Mouse (Mus musculus) macrophage (primary cell): ENCODE data around the gene Ttc39a. TPM values are rescaled to one million over a fixed set of nuclear protein-coding genes. Genes with fewer than 3 reads are reported as not detected.
"Not testable (repeated sequence)": the region's sequence is repeated elsewhere in the genome, so short reads cannot be mapped to it uniquely, and the experiment has no call there.

ENCODE experiments used
- H3K27ac ChIP-seq: fragments of 350-480 bp; formaldehyde crosslinking; 2 replicates; pipeline ENCODE4 v1.9.0; 2021
- H3K36me3 ChIP-seq: fragments of 350-480 bp; formaldehyde crosslinking; 2 replicates; pipeline ENCODE4 v1.9.0; 2021; ENCODE audit errors: inconsistent target
- H3K4me3 ChIP-seq: fragments of 350-480 bp; formaldehyde crosslinking; 2 replicates; pipeline ENCODE4 v1.9.0; 2021; ENCODE audit errors: inconsistent target
- H3K79me2 ChIP-seq: fragments of 350-480 bp; formaldehyde crosslinking; 2 replicates; pipeline ENCODE4 v1.9.0; 2021; ENCODE audit errors: inconsistent target
- WGBS: methylation state at CpG from one replicate; pipeline ENCODE4 v1.1.7; 2026; ENCODE audit warnings: inconsistent platforms; ENCODE audit not compliant: missing documents; 5-methylcytosine and 5-hydroxymethylcytosine counted together
- polyA plus RNA-seq: library from polyadenylated mRNA; stranded (reverse); fragments of 250-400 nt; gene quantifications from 3 replicates; pipeline ENCODE4 v1.2.4, GENCODE M21; 2018; ENCODE audit warnings: inconsistent platforms
- total RNA-seq, 78 experiments: library from RNA; depleted of rRNA; stranded (reverse); fragments of 250-400 nt; gene quantifications; 1 replicate in 9 of 78; 2 replicates in 24 of 78; 3 replicates in 43 of 78; 4 replicates in 2 of 78; pipeline ENCODE4 v1.2.4; 2018; ENCODE audit warnings: inconsistent platforms in 56 of 78

Gene Ttc39a
- 10 to 100 TPM in 25 of 26 experiments, 1 to 10 TPM in 1; 9.5 to 66.3 (median 34.0) TPM for total RNA-seq (2018; cell fraction: chromatin; rRNA removed)
- 10 to 100 TPM in 8 of 26 experiments, 1 to 10 TPM in 18; 3.5 to 14.9 (median 7.1) TPM for total RNA-seq (2018; cell fraction: cytosol; rRNA removed)
- 10 to 100 TPM in 21 of 26 experiments, 1 to 10 TPM in 5; 6.4 to 27.7 (median 15.8) TPM for total RNA-seq (2018; cell fraction: nucleus; rRNA removed)
- polyA plus RNA-seq, result 3.5 to 7.7 TPM (median 5.7 TPM) in 3 replicates

DNA sequence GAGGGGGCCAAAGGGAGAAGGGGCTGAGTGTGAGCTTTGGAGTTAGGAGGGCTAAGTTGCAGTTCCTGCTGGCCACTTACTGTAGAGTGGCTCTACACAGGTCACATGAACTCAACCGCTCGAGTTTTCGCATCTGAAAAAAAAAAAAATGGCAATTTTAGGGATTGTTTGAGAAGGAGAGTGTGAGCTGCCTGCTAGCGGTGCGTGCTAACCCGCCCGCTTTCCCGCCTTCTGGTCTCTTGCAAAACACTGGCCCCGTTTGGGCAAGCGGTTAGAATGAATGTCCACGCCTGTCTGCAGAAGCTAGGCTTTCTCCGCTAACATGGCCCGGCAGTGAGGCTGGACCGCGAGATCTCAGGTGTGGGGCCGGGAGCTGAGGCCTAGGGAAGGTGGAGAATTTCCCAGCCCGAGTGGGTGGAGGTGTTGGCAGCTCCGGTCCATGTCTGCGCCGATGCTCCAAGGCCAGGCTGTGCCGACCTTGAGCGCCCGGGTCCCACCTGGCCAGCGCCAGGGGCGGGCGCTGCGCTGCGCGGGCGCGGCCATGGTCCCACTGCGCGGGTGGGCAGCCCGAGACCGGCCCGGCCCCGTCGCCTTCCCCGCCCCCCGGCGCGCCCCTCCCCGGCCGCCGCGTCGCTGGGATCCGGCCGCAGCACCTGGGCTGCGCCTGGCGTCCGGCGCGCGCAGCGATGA lies at the start of gene Ttc39a:
Gene Ttc39a (plus strand): TSS at position 138 of the 690 bp plus-strand sequence.
- Histone ChIP-seq H3K79me2 (no peaks in the 10 kb centered on the region), H3K27ac (peak within 1 kb of the TSS; percentile 89), H3K4me3 (peak within 1 kb of the TSS; percentile 54), H3K36me3 (no peaks in the 10 kb centered on the region; the same call in 1 of the 2 replicates)
- 2% methylated on average over 26 of the region's 56 CpGs for WGBS

GRCm38 (mm10) chr4:109378107-109378506 lies 28.3 kb upstream of the Ttc39a start:
- 92% methylated on average over 1 of the region's 1 CpGs for WGBS

DNA sequence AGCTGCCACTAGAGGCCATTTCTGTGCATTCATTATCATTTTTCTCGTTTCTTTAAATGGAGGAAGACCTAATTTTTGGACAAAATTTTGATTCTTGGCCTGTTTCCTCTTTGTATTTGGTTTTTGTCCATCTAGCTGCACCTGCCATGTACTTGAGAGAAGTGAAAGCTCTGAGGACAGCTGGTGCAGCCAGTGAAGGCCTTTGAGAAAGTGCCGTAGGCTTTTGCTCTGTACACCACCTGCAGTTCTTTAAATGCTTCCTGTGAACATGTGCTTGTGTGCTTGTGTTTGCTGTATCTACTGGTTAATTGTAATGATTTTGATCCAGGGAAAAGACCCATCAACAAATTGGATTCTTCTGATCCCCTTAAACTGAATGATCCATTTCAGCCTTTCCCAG lies 24.0 kb upstream of the Ttc39a start:
- WGBS, result 82% methylated on average over 2 of the region's 2 CpGs
- Histone ChIP-seq H3K36me3 (peaks cover 77% of the 10 kb centered on the region), H3K4me3 (no peak overlapping the region), H3K27ac (no peak overlapping the region), H3K79me2 (no peaks in the 10 kb centered on the region)

More at GRCm38 (mm10) chr4:109378107-109378506, 28.3 kb upstream of the Ttc39a start:
- peaks cover 88% of the 10 kb centered on the region for H3K36me3 ChIP-seq
- no peak overlapping the region for H3K4me3 ChIP-seq
- H3K27ac ChIP-seq, result no peak overlapping the region
- H3K79me2 ChIP-seq, result no peaks in the 10 kb centered on the region

DNA sequence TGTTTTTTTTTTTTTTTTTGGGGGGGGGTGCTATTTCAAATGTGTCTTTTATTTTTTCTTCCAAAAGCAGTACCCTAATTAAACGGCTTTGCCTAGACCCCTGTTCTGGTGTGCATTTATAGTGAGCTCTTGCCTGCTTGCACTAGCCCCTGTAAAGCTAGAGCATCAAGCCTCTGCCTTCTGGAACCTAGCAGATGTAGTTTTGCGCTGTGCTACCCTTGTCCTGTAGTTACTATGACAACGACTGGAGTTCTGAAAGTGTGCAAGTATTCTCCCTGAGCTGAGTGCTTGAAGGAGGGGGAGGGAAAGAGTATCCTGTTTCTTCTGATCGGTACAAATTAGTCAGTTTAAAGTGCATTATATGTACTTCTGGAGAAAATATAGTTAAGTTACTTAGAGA lies 20.8 kb upstream of the Ttc39a start:
- Histone ChIP-seq H3K27ac (no peak overlapping the region), H3K79me2 (no peaks in the 10 kb centered on the region), H3K4me3 (no peak overlapping the region), H3K36me3 (peaks cover 73% of the 10 kb centered on the region)
- 96% methylated on average over 4 of the region's 4 CpGs for WGBS

DNA sequence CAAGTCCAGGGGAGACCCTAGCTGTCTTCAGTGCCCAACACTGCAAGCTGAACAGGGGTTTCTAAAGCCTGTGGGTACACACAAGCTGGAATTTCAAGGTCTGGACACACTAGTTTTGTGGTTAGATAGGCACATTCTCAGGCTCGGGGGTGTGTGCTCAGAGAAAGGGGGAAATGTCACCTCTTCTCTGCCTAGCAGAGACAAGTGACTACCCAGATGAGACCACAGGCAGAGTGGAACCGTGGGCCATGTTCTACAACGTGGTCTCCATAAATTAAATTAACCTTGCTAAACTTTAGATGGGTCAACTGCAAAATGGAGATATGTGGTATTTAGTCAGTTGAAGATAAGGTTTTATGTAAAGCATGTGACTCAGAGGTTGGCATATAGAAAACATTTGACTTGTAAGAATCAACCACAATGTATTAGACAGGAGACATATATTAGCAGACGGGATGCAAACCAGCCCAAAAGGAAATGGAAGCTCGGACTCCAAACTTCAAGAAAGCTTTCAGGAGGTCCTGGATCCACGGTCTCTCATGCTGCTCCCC lies 13.1 kb upstream of the Ttc39a start:
- 53% methylated on average over 5 of the region's 6 CpGs for WGBS
- no peak overlapping the region for H3K4me3 ChIP-seq

DNA sequence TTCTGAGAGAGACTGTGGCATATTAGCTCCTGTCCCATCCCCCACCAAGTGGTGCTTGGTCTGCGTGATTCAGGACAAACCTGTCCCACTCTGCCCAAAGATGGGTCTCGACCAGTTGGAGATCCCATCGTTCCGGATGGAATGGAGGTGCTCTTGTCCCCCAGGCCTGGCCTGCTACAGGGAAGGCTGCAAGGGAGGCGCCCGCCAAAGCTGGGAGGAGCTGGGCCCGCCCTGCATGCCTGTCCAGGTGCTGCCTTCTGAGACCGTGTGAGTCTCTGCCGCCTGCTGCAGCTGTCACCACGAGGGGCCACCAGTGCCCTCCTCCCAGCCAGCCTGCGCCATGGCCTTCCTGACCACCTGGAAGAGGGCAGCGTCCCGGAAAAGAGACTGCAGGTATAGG lies 12.5 kb upstream of the Ttc39a start:
- no peak overlapping the region for H3K27ac ChIP-seq
- H3K36me3 ChIP-seq, result peaks cover 10% of the 10 kb centered on the region; the same call in 1 of the 2 replicates
- H3K79me2 ChIP-seq, result no peaks in the 10 kb centered on the region
- WGBS, result 22% methylated on average over 13 of the region's 13 CpGs
- H3K4me3 ChIP-seq, result no peak overlapping the region

More for the DNA sequence above, 13.1 kb upstream of the Ttc39a start:
- H3K36me3 ChIP-seq, result peaks cover 16% of the 10 kb centered on the region; the same call in 1 of the 2 replicates
- H3K79me2 ChIP-seq, result no peaks in the 10 kb centered on the region
- no peak overlapping the region for H3K27ac ChIP-seq

DNA sequence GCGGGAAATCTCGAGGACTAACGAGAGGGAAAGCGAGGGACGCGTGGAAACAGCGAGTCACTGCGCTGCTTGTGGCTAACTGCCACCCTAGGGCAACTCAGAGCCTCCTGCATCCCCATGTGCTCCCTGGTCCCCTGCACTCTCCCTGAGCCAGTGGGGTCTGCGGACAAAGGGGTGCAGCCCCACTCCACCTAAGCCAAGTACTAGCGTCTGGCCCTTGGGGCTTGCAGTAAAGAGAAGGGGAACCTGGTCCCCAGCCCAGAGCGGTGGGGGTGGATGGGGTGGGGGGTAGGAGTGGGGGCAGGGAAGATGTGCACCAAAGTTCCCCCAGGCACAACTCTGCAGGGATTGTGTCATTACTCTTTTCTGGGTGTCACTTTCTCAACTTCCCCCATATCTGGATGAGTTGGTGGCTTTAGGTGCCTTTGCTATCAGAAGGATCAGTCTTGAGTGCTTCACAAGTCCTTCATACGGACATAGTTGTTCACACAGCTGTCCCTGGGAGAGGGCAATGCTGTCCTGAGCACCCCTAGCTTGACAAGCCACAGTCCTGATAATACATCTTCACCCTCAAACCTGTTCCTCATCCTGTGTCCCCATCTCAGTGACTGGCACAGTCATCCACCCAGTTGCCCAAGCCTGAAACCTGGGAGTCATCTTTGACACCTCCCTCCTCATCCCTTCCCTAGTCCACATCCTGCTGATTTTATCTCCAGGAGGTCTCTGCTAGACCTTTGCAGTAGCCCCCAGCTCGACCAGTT lies 11.9 kb upstream of the Ttc39a start:
- H3K4me3 ChIP-seq, result no peak overlapping the region

GRCm38 (mm10) chr4:109400366-109400980 lies 6.0 kb upstream of the Ttc39a start:
- WGBS, result 84% methylated on average over 10 of the region's 10 CpGs
- H3K4me3 ChIP-seq, result no peak overlapping the region
- no peaks in the 10 kb centered on the region for H3K79me2 ChIP-seq
- H3K27ac ChIP-seq, result no peak overlapping the region
- H3K36me3 ChIP-seq, result no peaks in the 10 kb centered on the region; the same call in 1 of the 2 replicates

More for the DNA sequence above, 11.9 kb upstream of the Ttc39a start:
- 32% methylated on average over 13 of the region's 13 CpGs for WGBS
- H3K79me2 ChIP-seq, result no peaks in the 10 kb centered on the region
- peaks cover 6% of the 10 kb centered on the region; the same call in 1 of the 2 replicates for H3K36me3 ChIP-seq
- no peak overlapping the region for H3K27ac ChIP-seq

DNA sequence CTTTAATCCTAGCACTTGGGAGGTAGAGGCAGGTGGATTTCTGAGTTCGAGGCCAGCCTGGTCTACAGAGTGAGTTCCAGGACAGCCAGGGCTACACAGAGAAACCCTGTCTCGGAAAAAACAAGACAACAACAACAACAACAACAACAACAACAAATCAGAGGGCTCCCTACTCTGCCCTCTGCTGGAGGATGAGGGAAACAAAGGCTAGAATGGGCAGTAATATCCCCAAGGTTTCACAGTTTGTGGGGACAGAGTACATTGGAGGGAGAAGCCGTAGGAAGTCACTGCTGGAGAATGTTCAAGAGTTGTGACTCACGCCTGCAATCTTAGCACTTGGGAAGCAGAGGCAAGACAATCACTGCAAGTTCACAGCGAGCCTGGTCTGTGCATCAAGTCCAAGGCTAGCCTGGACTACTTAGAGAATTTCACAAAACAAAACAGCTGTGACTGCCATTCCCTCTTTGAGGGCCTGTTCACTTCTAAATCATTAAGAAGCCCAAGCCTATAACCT lies 5.2 kb upstream of the Ttc39a start:
- no peak overlapping the region for H3K4me3 ChIP-seq
- H3K36me3 ChIP-seq, result no peaks in the 10 kb centered on the region; the same call in 1 of the 2 replicates
- WGBS, result 85% methylated on average over 5 of the region's 5 CpGs
- no peaks in the 10 kb centered on the region for H3K79me2 ChIP-seq
- no peak overlapping the region for H3K27ac ChIP-seq

GRCm38 (mm10) chr4:109404908-109405307 lies 1.5 kb upstream of the Ttc39a start:
- H3K36me3 ChIP-seq, H3K79me2 ChIP-seq, H3K27ac ChIP-seq, H3K4me3 ChIP-seq: not testable (repeated sequence)
- WGBS, result 92% methylated on average over 3 of the region's 3 CpGs

- Histone ChIP-seq H3K4me3 (peak overlapping the region; percentile 54; the same call in 1 of the 2 replicates), H3K79me2 (no peaks in the 10 kb centered on the region), H3K27ac (peak overlapping the region; percentile 89), H3K36me3 (no peaks in the 10 kb centered on the region; the same call in 1 of the 2 replicates)
- 82% methylated on average over 8 of the region's 8 CpGs for WGBS
Observed at GRCm38 (mm10) chr4:109405415-109405814, 1.0 kb upstream of the Ttc39a start.

- Histone ChIP-seq H3K4me3 (peak overlapping the region; percentile 54), H3K36me3 (no peaks in the 10 kb centered on the region; the same call in 1 of the 2 replicates), H3K27ac (peak overlapping the region; percentile 89), H3K79me2 (no peaks in the 10 kb centered on the region)
- 0% methylated on average over 3 of the region's 3 CpGs for WGBS
Observed at GRCm38 (mm10) chr4:109406054-109406485, 353 bp upstream of the Ttc39a start.

- Histone ChIP-seq H3K79me2 (no peaks in the 10 kb centered on the region), H3K4me3 (no peak overlapping the region; the same call in 1 of the 2 replicates), H3K36me3 (no peaks in the 10 kb centered on the region; the same call in 1 of the 2 replicates), H3K27ac (no peak overlapping the region)
- 11% methylated on average over 24 of the region's 24 CpGs for WGBS
Observed at GRCm38 (mm10) chr4:109407176-109407520, 725 bp downstream of the Ttc39a start.
